7 mouse cellular contexts compared by ENCODE assay signal in genomic region chr4:124672347-124673320, GRCm38 (mm10). TPM values are rescaled to one million over a fixed set of nuclear protein-coding genes. Genes with fewer than 3 reads are reported as not detected.
DNase-seq lines count a peak whose midpoint lies in the region; ATAC-seq lines count a peak whose summit lies in the region.

No protein-coding gene starts in this region.

- peaks cover 4% of the 10 kb centered on the region for H3K36me3 ChIP-seq in lung, embryonic 16.5 days (ENCODE audit: control insufficient read depth, insufficient read depth, low read length)
- H3K36me3 ChIP-seq in intestine, embryonic 16.5 days (ENCODE audit: control insufficient read depth, insufficient read depth, low read length): no peaks in the 10 kb centered on the region
- no peaks in the 10 kb centered on the region for H3K36me3 ChIP-seq in splenic B cell, adult 2 months (ENCODE audit: control insufficient read depth, insufficient read depth, low read length, poor library complexity, severe bottlenecking)

- H3K4me1 ChIP-seq in lung, embryonic 16.5 days (replicated peaks; ENCODE audit: control insufficient read depth, insufficient read depth, low read length): peaks cover 3% of the 10 kb centered on the region; the same call in 1 of the 2 replicates
- H3K4me1 ChIP-seq in intestine, embryonic 16.5 days (ENCODE audit: control insufficient read depth, insufficient read depth, low read length): no peaks in the 10 kb centered on the region

- H3K9me3 ChIP-seq in lung, embryonic 16.5 days (ENCODE audit: control insufficient read depth, low read length): no peaks in the 10 kb centered on the region
- no peaks in the 10 kb centered on the region for H3K9me3 ChIP-seq in intestine, embryonic 16.5 days (ENCODE audit: control insufficient read depth, low read length)

- no peak for DNase-seq in lung, postnatal 36 days
- DNase-seq in embryo, embryonic 11 days: peak; percentile 43
- peak; percentile 19 for DNase-seq in splenic B cell, adult 2 months (ENCODE audit: low read depth, low spot score)
- no peak for DNase-seq in lung, postnatal 4 days

- H3K4me3 ChIP-seq in lung, embryonic 16.5 days (ENCODE audit: low read length): no peak overlapping the region
- H3K4me3 ChIP-seq in intestine, embryonic 16.5 days (ENCODE audit: low read length): no peak overlapping the region

- ATAC-seq in lung, embryonic 16.5 days (ENCODE audit: low read depth): no peak
- ATAC-seq in intestine, embryonic 16.5 days: 0 out of 2 replicates have a peak, but pooled peaks have one; percentile 23
- no peak for ATAC-seq in CD4-positive, CD25-positive, alpha-beta regulatory T cell, adult 4 months

- H3K4me2 ChIP-seq in lung, embryonic 16.5 days (ENCODE audit: low read depth, low read length): peak overlapping the region; percentile 4
- H3K4me2 ChIP-seq in intestine, embryonic 16.5 days (ENCODE audit: low read depth, low read length): peak overlapping the region; percentile 31; the same call in 1 of the 2 replicates

- H3K27me3 ChIP-seq in lung, embryonic 16.5 days (ENCODE audit: control insufficient read depth, insufficient read depth, low read depth, low read length): peaks cover 23% of the 10 kb centered on the region
- peaks cover 20% of the 10 kb centered on the region; the same call in 1 of the 2 replicates for H3K27me3 ChIP-seq in intestine, embryonic 16.5 days (replicated peaks; ENCODE audit: control insufficient read depth, insufficient read depth, low read length)
- H3K27me3 ChIP-seq in splenic B cell, adult 2 months (ENCODE audit: control insufficient read depth, insufficient read depth, low read length, poor library complexity, severe bottlenecking): peaks cover 1% of the 10 kb centered on the region; the same call in 1 of the 2 replicates

- no peak overlapping the region for H3K27ac ChIP-seq in lung, embryonic 16.5 days (ENCODE audit: low read length)
- no peak overlapping the region for H3K27ac ChIP-seq in intestine, embryonic 16.5 days (ENCODE audit: low read length)

- 3% methylated on average over 29 of the region's 31 CpGs for WGBS in lung, embryonic 16.5 days
- WGBS in intestine, embryonic 16.5 days: 7% methylated on average over 31 of the region's 31 CpGs

- H3K9ac ChIP-seq in lung, embryonic 16.5 days (ENCODE audit: low read length): no peak overlapping the region
- H3K9ac ChIP-seq in intestine, embryonic 16.5 days (ENCODE audit: low read depth, low read length): no peak overlapping the region

RNA-seq across cellular contexts. Expression of gene Pou3f1, which starts 16.0 kb away (rescaled TPM):
- polyA plus RNA-seq in lung, embryonic 16.5 days (2015; fragmentation: Nextera tagmentation; extraction: Ambion mirVana): 0.06 and 0.13 TPM in 2 replicates
- 0.04 TPM in 1 of 2 replicates, not detected in the other for polyA plus RNA-seq in intestine, embryonic 16.5 days (2015; fragmentation: Nextera tagmentation; extraction: Ambion mirVana)
- not detected for polyA plus RNA-seq in CD4-positive, CD25-positive, alpha-beta regulatory T cell, adult 4 months (2017; shearing (Covaris generic))

RNA-seq across cellular contexts. Expression of gene Utp11, which starts 20.8 kb away (rescaled TPM):
- 52.9 and 59.5 TPM in 2 replicates for polyA plus RNA-seq in lung, embryonic 16.5 days (2015; fragmentation: Nextera tagmentation; extraction: Ambion mirVana)
- polyA plus RNA-seq in intestine, embryonic 16.5 days (2015; fragmentation: Nextera tagmentation; extraction: Ambion mirVana): 51.8 and 58.6 TPM in 2 replicates
- 10 to 100 TPM; 83.1 to 87.9 TPM for polyA plus RNA-seq in CD4-positive, CD25-positive, alpha-beta regulatory T cell, adult 4 months (2017; shearing (Covaris generic))

RNA-seq across cellular contexts. Expression of gene Fhl3, which starts 27.9 kb away (rescaled TPM):
- 6.6 and 8.0 TPM in 2 replicates for polyA plus RNA-seq in lung, embryonic 16.5 days (2015; fragmentation: Nextera tagmentation; extraction: Ambion mirVana)
- 5.1 and 5.2 TPM in 2 replicates for polyA plus RNA-seq in intestine, embryonic 16.5 days (2015; fragmentation: Nextera tagmentation; extraction: Ambion mirVana)
- 10 to 100 TPM in 1 of 2 experiments, 1 to 10 TPM in 1; 6.6 to 11.0 TPM for polyA plus RNA-seq in CD4-positive, CD25-positive, alpha-beta regulatory T cell, adult 4 months (2017; shearing (Covaris generic))

RNA-seq across cellular contexts. Expression of gene Sf3a3, which starts 41.9 kb away (rescaled TPM):
- polyA plus RNA-seq in lung, embryonic 16.5 days (2015; fragmentation: Nextera tagmentation; extraction: Ambion mirVana): 122 and 134 TPM in 2 replicates
- polyA plus RNA-seq in intestine, embryonic 16.5 days (2015; fragmentation: Nextera tagmentation; extraction: Ambion mirVana): 105 and 125 TPM in 2 replicates
- 100 to 1,000 TPM; 104 to 108 TPM for polyA plus RNA-seq in CD4-positive, CD25-positive, alpha-beta regulatory T cell, adult 4 months (2017; shearing (Covaris generic))

Comparison
In these comparisons a context has a peak if more than half of its experiments do, and no peak if none do; other contexts are left out.
1. DNase-seq: peak in embryo, embryonic 11 days (single experiment) and splenic B cell, adult 2 months (single experiment); none in lung, postnatal 36 days (single experiment) and lung, postnatal 4 days (0 of 2).